Mouse (Mus musculus) heart, adult 2 months (tissue): ENCODE results near the gene Rnf212b.

Source experiments
- CTCF ChIP-seq: fragments of 200-600 bp; IDR thresholded peaks from 2 replicates; pipeline ENCODE4 v1.8.1; 2022; ENCODE audit warnings: antibody characterized with exemption, mild to moderate bottlenecking, moderate library complexity
- EP300 ChIP-seq: fragments of 200-500 bp; IDR thresholded peaks from 2 replicates; pipeline ENCODE4 v1.6.1; 2011; ENCODE audit warnings: low read depth, low read length, control low read depth; ENCODE audit not compliant: insufficient read depth

GRCm38 (mm10) chr14:54876539-54877047, 62.7 kb downstream of the Rnf212b start:
- no peak for TF ChIP-seq CTCF
- no peak for TF ChIP-seq EP300
